Mouse (Mus musculus): ENCODE data around the gene Rfx4. TPM values are rescaled to one million over a fixed set of nuclear protein-coding genes. Genes with fewer than 3 reads are reported as not detected.

Gene Rfx4
- total RNA-seq, 2 experiments from 2014 or later = not detected

DNA sequence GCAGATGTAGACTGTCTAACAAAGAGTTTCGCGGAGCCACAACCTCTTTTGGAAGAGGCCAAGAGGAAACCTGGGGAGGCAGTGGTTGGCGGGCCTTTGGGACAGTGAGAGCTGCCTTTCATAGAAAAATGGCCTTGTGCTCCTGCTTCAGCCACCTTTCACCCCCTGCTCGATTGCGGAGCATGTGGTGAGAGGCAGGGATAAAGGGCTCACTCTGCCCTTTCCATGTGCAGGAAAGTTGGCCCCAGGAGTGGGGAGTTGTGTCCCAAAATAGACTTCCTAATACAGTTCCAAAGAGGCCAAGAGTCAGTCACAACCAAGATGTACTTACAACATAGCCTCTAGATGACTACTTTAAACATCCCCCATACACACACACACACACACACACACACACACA lies 145.8 kb downstream of the Rfx4 start:
- ATAC-seq (replicated peaks; ENCODE audit: low FRiP score, poor library complexity, severe bottlenecking) = no peak

DNA sequence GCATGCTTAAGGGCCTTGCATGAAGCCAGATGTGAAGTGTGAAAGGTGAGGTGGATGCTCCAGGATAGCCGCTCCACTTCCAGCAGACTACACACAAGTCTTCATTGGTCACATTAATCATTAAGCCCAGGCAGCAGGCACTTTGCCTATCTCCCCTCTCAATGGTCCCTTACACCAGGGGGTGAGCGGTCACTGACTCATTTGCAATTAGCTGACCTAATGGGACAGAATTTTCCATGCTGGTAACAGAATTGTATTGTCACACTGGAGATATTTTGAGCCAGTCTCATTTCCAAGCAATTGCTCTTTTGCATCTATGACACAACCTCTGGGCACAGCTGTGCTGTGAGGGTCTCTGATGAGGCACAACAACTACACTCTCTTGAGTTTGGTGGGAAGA lies 146.4 kb downstream of the Rfx4 start:
- no peak for ATAC-seq (replicated peaks; ENCODE audit: low FRiP score, poor library complexity, severe bottlenecking)

DNA sequence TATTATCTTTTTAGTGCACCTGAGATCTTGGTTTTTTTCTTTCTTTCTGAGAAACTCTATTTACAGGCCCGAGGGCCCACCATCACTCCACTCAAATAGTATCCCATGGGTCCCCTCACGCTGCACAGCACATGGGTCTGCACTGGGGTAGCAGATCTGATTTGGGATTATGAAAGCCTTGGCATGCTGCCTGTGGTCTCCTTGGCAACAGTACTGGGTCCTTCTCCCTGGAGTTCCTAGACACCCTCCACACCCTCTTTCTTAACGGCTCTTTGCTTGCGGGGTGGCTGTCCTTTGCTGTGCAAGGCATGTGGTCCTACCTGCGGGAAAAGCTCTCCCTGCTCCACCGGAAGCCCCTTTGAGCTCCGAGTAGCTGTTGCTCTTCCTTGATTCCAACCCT lies 147.4 kb downstream of the Rfx4 start:
- ATAC-seq (replicated peaks; ENCODE audit: low FRiP score, poor library complexity, severe bottlenecking) = 0 out of 2 replicates have a peak, but pooled peaks have one; percentile 11

DNA sequence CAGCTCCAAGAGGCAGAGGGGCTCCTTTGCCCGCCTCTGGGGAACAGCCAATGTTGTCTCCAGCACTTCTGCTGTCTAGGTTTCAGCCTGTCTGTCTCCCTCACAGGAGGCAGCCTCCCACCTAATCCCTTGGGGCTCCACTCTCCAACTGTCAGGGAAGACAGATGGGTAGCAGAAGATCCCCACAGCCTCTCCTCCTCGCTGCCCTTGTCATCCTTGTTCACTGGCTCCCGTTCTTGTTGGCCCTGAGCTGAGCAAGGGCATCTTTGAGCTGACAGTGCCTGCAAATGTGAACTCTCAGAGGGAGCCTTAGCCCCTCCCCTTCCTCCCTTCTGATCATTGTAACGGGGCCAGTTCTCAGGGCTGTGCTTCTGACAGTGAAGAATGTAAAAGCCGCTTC lies 147.9 kb downstream of the Rfx4 start:
- no peak for ATAC-seq (replicated peaks; ENCODE audit: low FRiP score, poor library complexity, severe bottlenecking)

DNA sequence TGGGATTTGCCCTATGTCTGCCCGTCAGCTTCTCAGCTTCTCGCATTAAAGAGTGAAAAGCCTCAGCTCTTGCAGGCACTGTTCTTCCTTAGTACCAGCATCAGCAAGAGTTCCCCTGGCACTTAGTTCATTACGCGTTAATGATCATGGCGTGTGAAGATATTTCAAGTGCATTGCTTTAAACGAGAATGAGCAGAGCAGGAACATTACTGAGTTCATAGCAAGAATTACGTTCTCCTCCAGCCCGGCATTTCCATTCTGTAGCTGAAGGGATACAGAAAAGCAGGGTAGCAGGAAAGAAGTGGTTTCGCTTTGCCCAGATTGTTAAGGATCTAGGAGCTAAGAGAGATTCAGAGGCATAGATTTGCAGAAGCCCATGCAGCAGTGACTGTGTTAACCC lies 151.0 kb downstream of the Rfx4 start:
- no peak for ATAC-seq (replicated peaks; ENCODE audit: low FRiP score, poor library complexity, severe bottlenecking)

DNA sequence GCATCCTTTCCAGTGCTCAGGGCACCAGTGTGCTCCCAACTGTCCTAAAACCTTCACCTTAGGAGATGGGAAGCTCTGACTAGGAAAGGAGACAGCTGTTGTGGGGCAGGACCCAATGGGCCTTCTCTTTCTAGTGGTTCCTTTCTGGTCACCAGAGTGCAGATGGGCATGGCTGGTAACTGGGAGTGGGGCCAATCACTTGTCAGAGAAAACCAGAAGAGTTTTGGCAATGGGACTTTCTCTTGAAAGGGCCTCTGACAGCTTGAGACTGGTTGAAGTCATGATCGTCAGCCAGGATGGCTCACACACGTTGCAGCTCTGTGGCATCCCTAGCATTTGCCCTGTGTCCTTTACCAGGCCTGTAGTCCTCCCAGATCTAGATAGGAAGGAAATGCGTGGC lies 152.1 kb downstream of the Rfx4 start:
- no peak for ATAC-seq (replicated peaks; ENCODE audit: low FRiP score, poor library complexity, severe bottlenecking)

DNA sequence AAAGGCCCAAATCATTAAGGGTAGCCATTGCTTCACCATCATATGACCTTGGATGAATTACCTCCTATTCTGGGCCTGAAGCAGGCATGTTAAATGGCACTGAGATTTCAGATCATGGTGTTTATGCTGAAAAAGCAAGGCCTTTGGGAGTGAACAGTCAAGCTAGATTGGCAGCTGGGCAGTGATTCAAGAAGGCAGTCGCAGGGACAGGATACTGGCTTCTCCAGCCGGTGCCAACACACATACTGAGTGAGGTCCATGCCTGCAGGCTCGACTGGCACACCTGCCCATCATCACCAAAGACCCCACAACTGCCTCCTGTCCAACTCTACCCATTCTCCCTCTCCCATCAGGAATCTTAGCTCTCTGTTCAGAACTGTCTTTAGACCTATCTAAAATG lies 152.6 kb downstream of the Rfx4 start:
- no peak for ATAC-seq (replicated peaks; ENCODE audit: low FRiP score, poor library complexity, severe bottlenecking)

DNA sequence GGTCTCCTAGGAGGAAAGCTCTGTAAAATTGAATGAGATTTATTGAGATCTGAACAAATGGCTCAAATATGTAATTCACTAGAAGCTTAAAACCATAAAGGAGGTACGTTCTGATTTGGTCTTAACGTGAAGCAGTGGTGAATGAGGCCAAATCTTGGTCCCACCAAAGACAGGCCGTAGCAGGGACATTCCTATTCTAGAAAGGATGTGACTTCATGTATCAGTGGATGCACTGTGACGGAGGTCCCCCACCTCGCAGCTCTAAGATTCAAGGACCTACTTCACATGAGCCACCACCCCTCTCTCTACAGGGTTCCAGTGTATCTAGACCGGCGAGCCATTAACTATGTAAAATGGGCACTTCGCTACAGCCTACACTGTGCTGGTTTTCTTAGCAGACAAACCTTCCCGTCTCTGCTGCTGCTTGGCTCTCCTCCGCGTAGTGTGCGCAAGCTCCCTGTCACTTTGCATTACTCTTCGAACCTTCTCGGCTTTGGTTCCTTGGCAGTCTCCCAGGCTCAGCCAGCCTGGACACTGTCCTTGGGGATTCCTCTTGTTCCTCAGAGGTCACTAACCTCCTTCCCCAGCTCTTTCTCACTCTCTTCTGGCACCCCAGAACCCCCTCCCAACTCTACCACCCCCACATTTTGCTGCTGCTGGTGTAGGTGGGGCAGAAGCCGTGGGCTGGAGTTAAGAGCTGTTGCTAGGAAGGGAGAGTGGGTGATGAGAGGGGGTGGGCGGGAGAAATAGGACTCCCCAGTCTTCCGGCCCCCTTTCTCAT lies 153.3 kb downstream of the Rfx4 start:
- ATAC-seq (replicated peaks; ENCODE audit: low FRiP score, poor library complexity, severe bottlenecking) = no peak

DNA sequence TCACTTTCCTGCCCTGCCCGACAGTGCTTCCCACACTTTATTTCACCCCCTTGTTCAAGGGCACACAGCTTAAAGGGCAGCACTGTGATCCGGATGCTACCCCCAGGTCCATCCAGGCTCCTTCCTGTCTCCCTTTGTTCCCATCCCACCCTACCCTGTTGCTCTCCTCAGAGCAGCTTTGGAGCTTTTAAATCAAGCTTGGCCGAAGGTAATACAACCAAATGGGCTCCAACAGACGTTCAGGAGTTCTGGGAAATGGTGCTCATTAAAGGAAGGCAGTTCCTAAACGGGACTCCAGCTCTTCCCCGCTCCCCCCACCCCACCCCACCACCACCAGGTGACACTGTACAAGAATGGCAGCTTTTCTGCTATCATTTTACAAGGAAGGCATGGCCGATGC lies 154.3 kb downstream of the Rfx4 start:
- ATAC-seq (replicated peaks; ENCODE audit: low FRiP score, poor library complexity, severe bottlenecking) = no peak

DNA sequence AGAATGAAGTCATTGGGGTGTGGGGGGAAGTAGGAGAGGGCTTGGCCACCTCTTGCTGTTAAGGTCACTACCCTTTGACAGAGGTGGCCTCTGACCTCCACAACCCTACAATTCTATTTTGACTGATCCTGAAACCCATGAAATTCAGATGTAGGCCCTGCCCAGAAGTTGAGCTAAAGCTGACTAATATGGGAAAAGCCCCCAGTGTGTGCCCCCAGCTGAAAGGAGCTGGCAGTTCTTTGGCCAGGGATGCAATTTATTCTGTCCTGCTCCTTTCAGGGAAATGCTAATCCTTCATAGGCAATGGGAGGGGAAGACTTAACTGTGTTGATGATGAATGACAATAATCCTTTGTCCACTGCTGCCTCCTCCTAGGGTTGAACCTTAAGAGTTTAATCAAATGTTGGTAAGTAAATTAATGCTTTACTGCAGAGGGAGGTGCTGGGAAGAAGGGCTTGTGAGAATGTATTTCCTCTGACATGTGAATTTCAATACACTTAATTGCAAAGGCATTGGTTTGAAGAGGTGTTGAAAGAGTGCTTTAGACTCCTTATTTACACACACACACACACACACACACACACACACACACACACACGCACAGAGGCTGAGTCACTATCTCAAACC lies 155.0 kb downstream of the Rfx4 start:
- no peak for ATAC-seq (replicated peaks; ENCODE audit: low FRiP score, poor library complexity, severe bottlenecking)

DNA sequence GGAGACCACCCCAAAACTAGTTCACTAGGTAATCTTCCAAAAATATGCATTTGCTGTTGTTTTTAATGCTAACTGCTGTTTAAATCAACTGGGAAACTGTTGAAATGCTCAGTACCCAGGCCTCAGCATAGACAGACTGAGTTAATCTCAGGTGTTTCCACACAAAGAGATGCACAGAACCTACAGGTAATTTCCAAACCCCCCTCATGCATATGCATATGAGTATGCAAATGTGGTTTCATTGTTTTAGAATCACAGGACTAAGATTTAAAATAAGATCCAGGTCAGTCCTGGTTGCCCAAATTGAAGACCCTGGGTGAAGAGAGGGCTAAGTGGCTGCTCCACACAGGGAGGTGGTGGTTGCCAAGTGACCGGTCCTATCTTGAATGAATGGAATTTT lies 157.3 kb downstream of the Rfx4 start:
- no peak for ATAC-seq (replicated peaks; ENCODE audit: low FRiP score, poor library complexity, severe bottlenecking)

DNA sequence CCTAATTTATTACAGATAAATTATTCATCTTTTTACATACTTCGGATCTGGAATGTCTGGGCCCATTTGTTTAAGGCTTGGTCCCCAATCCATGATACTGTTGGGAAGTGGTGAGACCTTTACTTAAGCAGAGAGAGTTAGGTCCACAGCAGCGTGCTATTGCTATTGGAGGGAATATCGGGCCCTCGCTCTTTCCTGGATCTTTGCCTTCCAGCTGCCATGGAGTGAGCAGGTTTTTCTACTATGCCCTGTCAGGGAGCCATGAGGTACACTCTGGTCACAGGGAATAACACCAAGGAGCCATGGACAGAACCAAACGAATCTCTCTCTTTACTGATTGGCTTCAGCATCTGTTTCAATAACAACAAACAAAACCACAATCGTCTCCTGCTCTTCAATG lies 159.6 kb downstream of the Rfx4 start:
- no peak for ATAC-seq (replicated peaks; ENCODE audit: low FRiP score, poor library complexity, severe bottlenecking)

DNA sequence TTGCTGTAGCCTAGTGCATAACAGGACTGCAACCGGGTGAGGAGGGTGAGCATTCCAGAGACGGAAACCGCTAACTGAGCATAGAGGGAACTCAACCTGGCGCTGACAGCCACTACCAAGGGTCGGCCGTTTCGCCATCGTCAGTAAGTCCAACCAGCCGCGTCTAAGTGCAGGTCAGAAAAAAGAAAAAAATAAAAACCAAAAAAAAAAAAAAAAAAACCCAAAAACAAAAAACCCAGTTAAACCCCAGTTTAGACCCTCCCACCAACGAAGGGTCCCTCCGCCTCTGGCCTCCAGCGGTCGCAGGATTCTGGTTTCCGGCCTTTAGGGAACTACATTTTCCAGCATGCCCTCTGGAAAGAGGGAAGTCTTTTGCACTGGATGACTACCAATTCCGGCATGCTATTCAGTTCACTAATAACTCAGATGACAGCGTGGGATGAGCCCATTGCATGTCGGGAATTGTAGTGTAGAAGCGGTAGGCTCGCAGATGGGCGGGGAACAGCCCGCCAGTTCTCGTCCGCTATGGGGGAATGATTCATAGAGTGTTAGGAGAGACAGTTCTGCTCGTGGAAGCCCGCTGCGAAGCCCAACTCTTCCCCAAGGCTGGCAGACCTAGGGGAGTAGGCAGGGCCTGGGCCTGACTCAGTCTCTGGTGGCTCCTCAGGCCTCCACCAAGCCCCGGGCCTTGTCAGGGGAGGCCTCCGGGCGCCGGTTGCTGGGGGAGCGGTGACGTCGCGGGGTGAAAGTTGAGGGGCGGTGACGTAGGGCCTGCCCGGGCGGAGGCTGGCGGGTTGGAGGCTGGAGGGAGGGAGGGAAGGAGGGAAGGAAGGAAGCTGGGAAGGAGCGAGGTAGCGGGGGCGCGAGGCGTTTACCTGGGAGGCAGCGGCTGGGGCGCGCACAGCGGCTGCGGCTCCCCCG lies 161.2 kb downstream of the Rfx4 start, which contains the start of gene Ric8b:
TSS of gene Ric8b (plus strand) at position 807 of the 921 bp plus-strand sequence.
- ATAC-seq (replicated peaks; ENCODE audit: low FRiP score, poor library complexity, severe bottlenecking) = peak; percentile 97

DNA sequence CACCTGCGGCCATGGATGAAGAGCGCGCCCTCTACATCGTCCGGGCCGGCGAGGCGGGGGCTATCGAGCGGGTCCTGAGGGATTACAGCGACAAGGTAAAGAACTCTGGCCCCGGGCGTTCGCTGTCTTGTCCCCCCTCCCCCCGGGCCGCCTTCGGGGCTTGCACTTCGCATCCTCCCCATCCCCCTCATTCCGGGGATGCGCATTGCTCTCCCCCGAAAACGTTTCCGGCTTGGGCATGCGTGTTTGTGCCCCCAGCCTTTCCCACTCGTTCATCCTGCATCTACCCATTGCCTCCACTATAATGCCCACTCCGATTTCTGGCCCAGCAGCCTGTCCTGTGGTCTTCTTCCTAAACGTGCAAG lies 161.9 kb downstream of the Rfx4 start:
- no peak for ATAC-seq (replicated peaks; ENCODE audit: low FRiP score, poor library complexity, severe bottlenecking)

DNA sequence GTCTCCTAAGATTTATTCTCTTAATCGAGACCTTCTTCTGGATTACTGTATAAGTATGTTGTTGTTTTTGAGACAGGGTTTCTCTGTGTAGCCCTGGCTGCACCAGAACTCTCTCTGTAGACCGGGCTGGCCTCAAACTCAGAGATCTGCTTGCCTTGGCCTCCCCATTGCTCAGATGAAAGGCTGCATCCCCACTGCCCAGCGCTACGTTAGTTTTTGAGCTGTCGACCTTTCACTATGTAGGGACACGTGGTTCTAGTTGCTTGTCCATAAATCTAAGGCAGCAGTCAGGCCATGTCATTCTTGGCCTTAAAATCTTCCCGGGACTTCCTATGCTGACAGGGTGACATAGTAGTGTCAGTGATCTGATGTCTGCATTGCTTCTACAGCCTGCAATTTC lies 170.5 kb downstream of the Rfx4 start:
- no peak for ATAC-seq (replicated peaks; ENCODE audit: low FRiP score, poor library complexity, severe bottlenecking)

DNA sequence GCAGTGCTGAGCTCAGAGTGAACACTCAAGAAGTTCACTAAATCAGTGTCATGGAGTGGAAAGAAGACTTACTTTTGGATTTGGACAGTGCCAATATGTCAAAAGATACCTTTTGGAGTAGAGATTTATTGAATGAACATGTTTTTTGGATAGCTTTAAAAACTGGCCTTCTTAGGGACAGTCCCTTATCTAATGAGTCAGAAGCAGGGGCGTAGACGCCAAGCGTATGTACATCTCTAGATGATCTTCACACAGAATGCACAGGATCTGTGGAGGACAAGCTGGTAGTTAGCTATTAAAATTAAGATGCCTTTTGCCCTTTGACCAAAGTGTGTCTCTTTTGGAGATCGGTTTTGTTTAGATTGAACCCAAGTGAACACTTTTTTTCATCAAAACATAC lies 171.0 kb downstream of the Rfx4 start:
- no peak for ATAC-seq (replicated peaks; ENCODE audit: low FRiP score, poor library complexity, severe bottlenecking)

DNA sequence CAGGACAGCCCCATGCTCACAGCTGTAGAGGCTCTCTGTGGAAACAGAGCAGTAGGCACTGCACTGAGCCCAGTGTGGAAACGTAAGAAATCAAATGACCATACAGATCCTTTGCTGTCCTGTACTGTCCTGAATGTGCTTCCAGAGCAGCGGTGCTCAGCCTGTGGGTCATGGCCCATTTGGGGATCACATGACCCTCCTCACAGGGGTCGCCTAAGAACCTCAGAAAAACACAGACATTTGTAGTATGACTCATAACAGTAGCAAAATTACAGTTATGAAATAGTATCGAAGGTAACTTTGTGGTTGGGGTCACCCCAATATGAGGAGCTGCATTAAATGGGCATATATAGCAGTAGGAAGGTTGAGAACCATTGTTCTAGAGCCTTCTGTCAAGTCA lies 172.6 kb downstream of the Rfx4 start:
- no peak for ATAC-seq (replicated peaks; ENCODE audit: low FRiP score, poor library complexity, severe bottlenecking)

DNA sequence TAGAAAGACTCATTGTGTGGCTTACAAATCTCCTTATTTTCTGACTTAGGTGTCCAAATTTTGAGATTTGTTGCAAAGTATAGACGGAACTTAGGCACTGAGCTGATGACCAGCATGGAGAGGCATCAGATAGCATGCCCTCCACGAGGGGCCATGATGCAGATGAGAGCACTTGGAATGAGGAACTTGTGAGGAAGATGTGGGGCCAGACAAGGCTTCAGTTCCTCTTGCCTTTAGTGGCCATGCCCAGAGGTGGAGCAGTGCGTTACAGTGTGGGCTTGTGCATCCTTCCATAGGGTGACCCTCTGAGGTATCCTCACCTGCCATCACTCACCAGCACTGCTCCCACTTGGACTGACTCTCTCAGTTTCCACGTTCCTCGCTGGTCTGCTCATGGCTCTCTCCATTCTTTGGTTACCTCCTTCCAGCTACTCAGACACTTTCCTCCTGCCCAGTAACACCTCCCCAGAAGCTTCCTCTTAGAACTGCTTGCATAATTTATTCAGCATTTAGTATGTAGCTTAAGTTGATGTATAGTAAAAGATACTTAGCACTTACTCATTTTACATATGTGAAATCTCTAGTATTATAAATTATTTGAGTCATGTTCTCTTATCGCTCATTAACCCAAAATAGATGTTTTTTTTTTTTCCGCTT lies 179.8 kb downstream of the Rfx4 start:
- no peak for ATAC-seq (replicated peaks; ENCODE audit: low FRiP score, poor library complexity, severe bottlenecking)

DNA sequence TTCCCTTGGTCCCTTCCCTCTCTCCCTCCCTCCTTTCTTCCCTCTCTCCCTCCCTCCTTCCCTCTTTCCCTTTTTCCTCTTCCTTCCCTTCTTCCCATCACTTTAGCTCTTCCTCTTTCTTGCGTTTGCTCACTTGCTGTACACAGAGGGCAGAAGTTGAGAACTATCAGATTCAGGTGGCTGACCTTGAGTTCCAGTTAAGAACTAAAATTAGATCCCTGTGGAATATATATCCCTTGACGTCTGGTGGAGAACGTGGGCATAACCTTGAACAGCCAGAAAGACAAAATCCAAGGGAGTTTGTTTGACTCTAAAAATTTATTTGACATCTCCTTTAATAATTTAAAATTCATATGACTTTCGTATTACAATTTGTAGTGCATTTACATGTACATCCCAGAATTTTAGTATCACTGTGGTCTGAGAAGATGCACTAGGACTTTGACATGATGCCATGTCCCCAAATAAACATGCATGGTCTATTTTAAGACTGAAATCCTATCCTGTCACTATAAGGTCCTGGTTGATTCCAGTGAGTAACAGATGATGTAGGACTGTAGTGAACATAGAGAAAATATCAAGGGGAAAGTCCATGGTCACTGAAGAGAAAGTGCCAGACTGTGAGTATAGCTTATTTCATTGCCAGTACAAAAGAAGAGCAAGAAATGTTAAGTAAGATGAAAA lies 181.1 kb downstream of the Rfx4 start:
- no peak for ATAC-seq (replicated peaks; ENCODE audit: low FRiP score, poor library complexity, severe bottlenecking)

All from erythroid progenitor cell, adult 5-6 weeks (primary cell).